Mouse (Mus musculus) lung, adult 2 months (tissue): Measurements from ENCODE around the gene Ezh1. TPM values are rescaled to one million over a fixed set of nuclear protein-coding genes. Genes with fewer than 3 reads are reported as not detected.

ENCODE experiments used
- DNase-seq: peaks from one replicate; pipeline ENCODE4 v3.0.0; 2022
- H3K4me1 ChIP-seq: fragments of 200-500 bp; 2 replicates; pipeline ENCODE4 v1.6.1; 2011; ENCODE audit warnings: low read length; ENCODE audit not compliant: control insufficient read depth, insufficient read depth
- H3K4me3 ChIP-seq: fragments of 200-500 bp; replicated peaks from 2 replicates; pipeline ENCODE3; 2011; ENCODE audit warnings: low read depth, mild to moderate bottlenecking, control low read depth, low read length; ENCODE audit errors: extremely low read depth
- CTCF ChIP-seq: fragments of 200-500 bp; IDR thresholded peaks from 2 replicates; pipeline ENCODE4 v1.5.1; 2011; ENCODE audit warnings: mild to moderate bottlenecking, low read length, control low read depth; ENCODE audit not compliant: insufficient read depth
- POLR2A ChIP-seq: fragments of 200-500 bp; IDR thresholded peaks from 2 replicates; pipeline ENCODE4 v1.6.1; 2011; ENCODE audit warnings: low read depth, mild to moderate bottlenecking, control low read depth, low read length, borderline replicate concordance; ENCODE audit errors: extremely low read depth
- WGBS: fragments of 180-500 bp; shearing (Covaris S2); methylation state at CpG from one replicate; pipeline ENCODE4 v1.1.7; 2018; 5-methylcytosine and 5-hydroxymethylcytosine counted together
- polyA plus RNA-seq: library from polyadenylated mRNA; depleted of rRNA; stranded (reverse); fragments of >200 nt; gene quantifications from 2 replicates; pipeline ENCODE4 v1.2.3, GENCODE M21; 2012; rRNA removed

Gene Ezh1
- polyA plus RNA-seq, result 38.9 and 50.1 TPM in 2 replicates

DNA sequence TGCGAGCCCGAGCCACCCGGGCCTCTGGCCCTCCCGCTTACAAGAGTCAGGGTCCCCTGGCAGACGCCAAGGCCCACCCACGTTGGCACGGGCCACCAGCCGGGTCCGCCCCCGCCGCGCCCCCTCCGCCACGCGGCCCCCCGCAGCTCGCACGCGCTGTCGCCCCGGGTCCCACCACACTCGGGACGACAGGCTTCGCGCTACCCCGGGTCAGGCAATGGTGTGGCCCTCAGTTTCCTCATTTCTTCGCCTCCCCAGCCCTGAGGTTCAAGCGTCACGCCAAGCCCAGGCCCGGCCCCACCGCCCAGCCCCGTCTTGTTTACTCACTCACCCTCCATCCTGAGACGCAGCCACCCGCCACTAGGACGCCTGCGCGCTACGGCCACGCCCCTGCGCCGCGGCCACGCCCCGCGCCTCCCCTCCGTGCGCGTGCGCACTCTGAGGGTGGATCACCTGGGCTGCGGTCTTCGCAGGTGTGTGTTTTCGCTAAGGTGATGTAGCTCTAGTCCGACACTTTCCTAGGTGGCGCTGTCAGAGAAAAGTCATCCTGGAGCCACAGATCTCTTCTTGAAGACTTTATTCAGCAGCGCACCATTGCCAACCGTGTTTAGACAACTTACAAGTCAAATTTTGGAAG is at the start of gene Ezh1:
TSS of gene Ezh1 (minus strand) at position 399 of the 637 bp plus-strand sequence.
- Histone ChIP-seq H3K4me1 (peaks cover 7% of the 10 kb centered on the region), H3K4me3 (peak within 1 kb of the TSS; percentile 90)
- WGBS, result under 1% methylated on average over 54 of the region's 56 CpGs
- TF ChIP-seq CTCF (no peak), POLR2A (peak; percentile 72; the same call in 1 of the 2 replicates)
- DNase-seq, result peak; percentile 92

DNA sequence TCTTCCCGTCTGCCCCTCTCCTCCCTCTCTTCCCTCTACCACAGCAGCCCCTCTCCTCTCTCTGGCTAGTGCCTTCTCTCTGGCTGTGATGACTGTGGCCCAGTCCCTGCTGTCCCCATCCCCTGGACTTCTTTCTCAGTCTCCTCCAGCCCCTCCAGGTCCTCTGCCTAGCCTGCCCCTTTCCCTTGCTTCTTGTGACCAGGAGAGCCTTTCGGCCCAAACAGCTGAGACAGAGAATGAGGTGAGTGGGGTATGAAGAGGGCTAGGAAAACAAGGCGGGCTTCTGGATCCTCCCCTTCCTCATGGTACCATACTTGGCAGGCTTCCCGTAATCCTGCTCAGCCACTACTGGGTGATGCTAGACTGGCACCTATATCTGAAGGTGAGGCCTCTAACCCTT is 49.0 kb upstream of the Ezh1 start:
- TF ChIP-seq POLR2A, result no peak
- TF ChIP-seq CTCF, result no peak
- WGBS, result 60% methylated on average over 4 of the region's 4 CpGs

DNA sequence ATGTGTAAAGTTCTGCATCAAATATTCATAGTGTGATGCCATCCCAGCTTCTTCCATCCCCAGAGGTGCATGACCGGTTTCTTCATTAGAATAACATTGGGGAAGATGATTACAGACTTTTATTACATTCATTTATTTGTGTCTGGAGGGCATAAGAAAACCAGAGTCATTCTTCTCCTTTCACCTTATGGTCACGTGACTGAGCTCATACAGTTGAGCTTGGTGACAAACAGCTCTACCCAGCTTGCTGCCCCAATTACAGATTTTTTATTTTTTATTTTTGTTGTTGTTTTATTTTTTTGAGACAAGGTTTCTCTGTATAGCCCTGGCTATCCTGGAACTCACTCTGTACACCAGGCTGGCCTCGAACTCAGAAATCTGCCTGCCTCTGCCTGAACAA is 46.2 kb upstream of the Ezh1 start:
- Histone ChIP-seq H3K4me3 (no peak overlapping the region), H3K4me1 (peaks cover 2% of the 10 kb centered on the region; the same call in 1 of the 2 replicates)
- 90% methylated on average over 3 of the region's 3 CpGs for WGBS
- no peak for DNase-seq
- TF ChIP-seq POLR2A, result no peak
- no peak for TF ChIP-seq CTCF

More for the DNA sequence above, 49.0 kb upstream of the Ezh1 start:
- DNase-seq, result no peak
- Histone ChIP-seq H3K4me3 (no peak overlapping the region), H3K4me1 (peaks cover 9% of the 10 kb centered on the region; the same call in 1 of the 2 replicates)

DNA sequence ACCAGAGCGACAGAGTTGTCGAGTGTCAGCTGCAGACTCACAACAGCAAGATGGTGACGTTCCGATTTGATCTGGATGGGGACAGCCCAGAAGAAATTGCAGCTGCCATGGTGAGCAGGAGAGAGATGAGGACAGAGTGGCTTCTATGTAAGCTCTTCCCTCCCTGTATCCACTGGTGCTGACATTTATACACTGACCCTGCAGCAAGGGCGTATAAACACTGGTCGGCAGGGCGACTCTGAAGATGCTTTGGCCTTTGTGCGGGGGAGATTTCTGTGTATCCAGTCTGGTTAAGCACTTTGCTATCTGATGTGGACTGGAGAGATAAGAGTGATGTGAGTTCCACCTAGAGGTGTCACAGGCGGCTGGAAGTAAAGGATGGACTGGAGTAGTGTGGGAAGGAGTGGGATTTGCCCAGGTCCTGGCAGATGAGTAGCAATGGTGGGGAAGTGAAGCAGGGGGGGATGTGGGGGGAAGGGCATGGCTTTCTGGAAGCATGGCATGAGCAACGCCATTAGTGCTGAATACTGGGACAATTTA is 43.4 kb upstream of the Ezh1 start:
- 25% methylated on average over 10 of the region's 10 CpGs for WGBS

DNA sequence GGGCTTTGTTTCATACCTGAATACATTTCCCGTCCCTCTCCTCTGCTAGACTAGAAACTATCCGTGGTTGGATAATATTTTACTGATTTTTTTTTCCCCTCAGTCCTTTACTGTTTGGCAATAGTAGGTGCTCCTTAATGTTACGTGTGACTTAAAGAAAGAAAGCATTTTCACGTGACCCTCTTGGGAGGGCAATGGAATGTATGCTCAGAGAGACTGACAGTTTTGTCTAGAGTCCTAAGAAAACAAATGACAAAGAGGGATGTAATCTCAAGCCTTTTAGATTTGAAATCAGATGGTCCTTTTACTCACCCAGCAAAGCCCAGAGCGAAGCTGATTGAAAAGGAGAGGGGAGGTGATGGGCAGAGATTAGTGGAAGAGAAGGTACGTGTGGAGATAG is 39.6 kb upstream of the Ezh1 start:
- H3K4me3 ChIP-seq, result no peak overlapping the region
- WGBS, result 51% methylated on average over 6 of the region's 6 CpGs
- peaks cover 8% of the 10 kb centered on the region for H3K4me1 ChIP-seq
- no peak for DNase-seq
- TF ChIP-seq CTCF (no peak), POLR2A (no peak)

More for the DNA sequence above, 43.4 kb upstream of the Ezh1 start:
- DNase-seq, result no peak
- Histone ChIP-seq H3K4me1 (no peaks in the 10 kb centered on the region; the same call in 1 of the 2 replicates), H3K4me3 (no peak overlapping the region)
- TF ChIP-seq POLR2A, result no peak
- TF ChIP-seq CTCF, result no peak

DNA sequence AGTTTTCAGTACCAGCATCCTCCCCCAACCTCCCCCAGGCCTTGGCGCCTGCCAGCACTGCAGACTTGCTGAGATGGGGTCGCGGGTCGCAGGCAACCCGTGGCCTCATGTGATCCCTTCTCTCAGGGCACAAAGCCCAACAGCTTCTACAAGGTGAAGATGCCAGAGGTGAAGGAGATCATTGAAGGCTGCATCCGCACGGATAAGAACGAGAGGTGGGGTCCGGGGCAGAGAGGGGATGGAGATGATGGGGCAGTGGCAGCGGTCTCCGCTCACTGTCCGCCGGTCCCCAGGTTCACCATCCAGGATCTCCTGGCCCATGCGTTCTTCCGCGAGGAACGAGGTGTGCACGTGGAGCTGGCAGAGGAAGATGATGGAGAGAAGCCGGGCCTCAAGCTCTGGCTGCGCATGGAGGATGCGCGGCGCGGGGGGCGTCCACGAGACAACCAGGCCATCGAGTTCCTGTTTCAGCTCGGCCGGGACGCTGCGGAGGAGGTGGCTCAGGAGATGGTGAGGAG is 38.8 kb upstream of the Ezh1 start:
- no peak overlapping the region for H3K4me3 ChIP-seq
- peaks cover 9% of the 10 kb centered on the region for H3K4me1 ChIP-seq
- 20% methylated on average over 31 of the region's 31 CpGs for WGBS
- DNase-seq, result no peak
- TF ChIP-seq CTCF, result no peak
- TF ChIP-seq POLR2A, result no peak

DNA sequence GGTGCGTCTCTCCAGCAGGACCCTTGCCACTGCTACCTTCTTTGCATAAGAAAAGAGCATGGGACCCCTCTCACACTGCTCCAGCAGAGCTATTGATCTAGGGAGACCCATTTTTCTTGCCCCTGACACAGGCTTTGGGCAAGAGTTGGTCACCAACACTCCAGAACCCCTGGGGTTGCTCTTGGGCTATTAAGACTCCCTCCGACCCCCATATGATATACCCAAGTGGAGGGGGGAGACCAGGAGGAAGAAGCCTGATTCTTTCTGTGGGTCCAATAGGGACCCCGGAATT is 37.7 kb upstream of the Ezh1 start:
- H3K4me1 ChIP-seq, result peaks cover 11% of the 10 kb centered on the region
- no peak for DNase-seq
- H3K4me3 ChIP-seq, result no peak overlapping the region
- no peak for TF ChIP-seq CTCF
- TF ChIP-seq POLR2A, result no peak
- WGBS, result 57% methylated on average over 3 of the region's 3 CpGs

DNA sequence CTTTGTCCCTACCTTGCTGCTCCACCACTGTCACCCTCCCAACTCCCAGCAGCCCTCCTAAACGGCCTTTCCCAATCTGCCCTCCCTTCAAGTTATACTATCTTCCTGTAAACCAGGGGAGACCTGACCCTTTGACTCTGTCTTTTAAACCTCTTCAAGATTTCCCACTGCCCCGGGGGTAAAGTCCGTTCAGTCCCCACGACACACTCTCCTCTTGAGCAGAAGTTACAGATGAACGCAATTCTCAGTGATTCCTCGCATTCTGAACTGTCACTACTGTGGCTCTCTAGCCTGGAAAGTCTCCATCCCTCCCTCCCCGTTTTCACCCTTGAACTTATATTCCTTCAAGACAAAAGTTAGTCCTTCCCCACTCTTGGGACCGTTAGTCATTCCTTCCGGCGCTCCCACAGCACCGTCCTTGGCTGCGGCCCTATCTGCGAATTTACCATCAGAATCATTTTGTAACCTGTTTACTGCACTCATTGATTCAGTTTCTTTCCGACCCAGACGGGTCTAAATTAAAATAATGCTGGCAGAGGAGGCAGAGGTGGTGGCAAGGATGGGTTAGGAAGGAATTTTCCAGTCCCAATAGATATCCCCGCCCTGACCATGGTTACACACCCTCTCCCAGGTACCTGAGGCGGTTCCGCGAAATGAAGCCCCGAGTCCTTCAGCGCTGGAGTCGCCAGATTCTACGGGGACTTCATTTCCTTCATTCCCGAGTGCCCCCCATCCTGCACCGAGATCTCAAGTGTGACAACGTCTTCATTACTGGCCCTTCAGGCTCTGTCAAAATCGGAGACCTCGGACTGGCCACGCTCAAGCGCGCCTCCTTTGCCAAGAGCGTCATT is 37.1 kb upstream of the Ezh1 start:
- peaks cover 11% of the 10 kb centered on the region for H3K4me1 ChIP-seq
- WGBS, result 29% methylated on average over 32 of the region's 32 CpGs
- DNase-seq, result no peak
- no peak overlapping the region for H3K4me3 ChIP-seq
- TF ChIP-seq CTCF, result no peak
- no peak for TF ChIP-seq POLR2A

DNA sequence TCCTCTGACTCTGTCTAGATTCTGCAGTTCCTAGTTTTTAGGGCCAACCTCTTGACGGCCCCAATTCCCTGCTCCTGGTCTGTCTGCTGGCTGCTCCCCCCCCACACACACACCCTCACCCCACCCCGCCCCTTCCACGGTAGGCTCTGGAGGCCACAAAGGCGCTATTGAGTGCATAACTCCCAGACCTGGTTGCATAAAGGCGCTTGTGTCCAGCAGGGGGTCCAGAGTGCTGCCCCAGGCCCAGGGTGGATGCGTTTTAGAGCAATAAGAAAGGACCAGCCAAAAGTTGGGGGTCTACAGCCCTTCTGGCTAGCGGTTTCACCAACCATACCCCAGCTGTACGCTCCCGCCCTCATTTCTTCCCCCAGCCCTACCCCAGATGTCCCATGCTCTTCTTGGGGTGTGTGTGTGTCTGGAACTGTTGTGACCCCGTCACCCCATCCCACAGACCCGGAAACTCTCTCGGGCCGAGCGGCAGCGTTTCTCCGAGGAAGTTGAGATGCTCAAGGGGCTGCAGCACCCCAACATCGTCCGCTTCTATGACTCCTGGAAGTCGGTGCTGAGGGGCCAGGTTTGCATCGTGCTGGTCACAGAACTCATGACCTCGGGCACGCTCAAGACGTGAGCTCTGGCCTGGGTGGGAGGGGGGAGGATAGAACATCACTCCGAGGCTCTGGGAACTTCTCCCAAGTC is 36.2 kb upstream of the Ezh1 start:
- no peak for DNase-seq
- WGBS, result 14% methylated on average over 24 of the region's 24 CpGs
- Histone ChIP-seq H3K4me3 (no peak overlapping the region), H3K4me1 (peaks cover 11% of the 10 kb centered on the region)
- TF ChIP-seq POLR2A (no peak), CTCF (no peak)
